Mouse (Mus musculus): Measurements from ENCODE around the gene Dlgap4.

DNA sequence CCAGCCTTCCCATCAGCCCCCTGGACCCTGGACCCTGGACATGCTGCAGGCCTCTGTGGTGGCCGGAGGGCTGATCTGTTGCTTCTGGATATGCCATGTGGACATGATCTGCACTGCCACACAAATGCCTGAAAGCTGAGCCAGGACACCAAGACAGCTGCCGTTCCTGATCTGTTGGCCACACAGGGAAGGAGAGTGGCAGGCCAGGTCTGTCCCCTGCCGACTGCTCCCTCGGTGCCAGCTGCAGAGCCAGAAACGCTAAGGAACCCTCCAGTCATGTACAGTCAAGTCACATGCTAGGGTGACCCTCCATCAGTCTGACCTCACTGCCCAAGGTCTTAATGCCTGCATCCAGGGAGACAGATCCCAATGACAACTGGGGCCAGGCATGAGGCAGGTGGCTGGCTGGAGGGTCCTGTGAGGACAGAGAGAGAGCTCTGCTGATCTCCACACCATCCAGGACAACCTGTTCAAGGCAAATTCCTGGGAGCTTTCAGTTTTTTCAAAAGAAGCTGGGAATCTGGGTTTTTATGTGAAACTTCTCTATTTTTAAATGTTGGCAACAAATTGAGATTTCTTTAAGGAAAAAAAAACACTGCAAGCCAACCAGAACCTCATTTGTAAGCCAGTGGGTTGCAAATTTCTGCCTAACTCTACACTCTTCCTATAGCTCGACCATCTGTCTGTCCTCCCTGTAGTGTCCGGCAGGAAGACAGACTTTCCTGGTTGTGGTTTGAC is 36.5 kb upstream of the Dlgap4 start:
- TF ChIP-seq CTCF (IDR thresholded peaks at IDR 0.05; ENCODE audit: insufficient read depth, low read length) (no peak), POLR2A (IDR thresholded peaks at IDR 0.05; ENCODE audit: borderline replicate concordance, extremely low read depth, low read depth, low read length) (no peak)

Data from lung, adult 2 months (tissue).